Mouse (Mus musculus): Measurements from ENCODE around the gene Cbs. TPM values are rescaled to one million over a fixed set of nuclear protein-coding genes. Genes with fewer than 3 reads are reported as not detected.

Gene Cbs
- polyA plus RNA-seq, 1 experiment, result 19.5 TPM

DNA sequence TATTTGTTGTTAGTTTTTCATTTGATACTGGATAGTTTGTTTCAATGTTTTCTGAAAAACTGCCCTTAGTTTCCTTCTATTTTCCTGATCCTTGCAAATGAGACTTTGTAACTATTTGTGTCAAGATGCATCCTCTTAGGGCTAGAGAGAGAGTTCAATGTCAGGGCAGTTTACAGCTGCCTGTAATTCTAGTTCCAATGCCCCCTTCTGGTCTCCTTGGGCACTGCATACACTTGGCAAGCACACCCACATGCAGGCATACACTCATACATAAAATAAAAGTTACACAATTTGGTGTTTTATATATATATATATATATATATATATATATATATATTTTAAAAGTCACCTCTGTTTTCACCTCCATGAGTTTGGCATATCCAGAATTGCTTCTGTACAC lies 25.8 kb upstream of the Cbs start:
- H3K27ac ChIP-seq (ENCODE audit: insufficient read depth, low read length), result no peak overlapping the region
- H3K4me1 ChIP-seq (ENCODE audit: control insufficient read depth, insufficient read depth, low read length), result no peaks in the 10 kb centered on the region
- H3K36me3 ChIP-seq (ENCODE audit: control insufficient read depth, insufficient read depth, low read length, poor library complexity, severe bottlenecking), result no peaks in the 10 kb centered on the region
- no peak overlapping the region for H3K4me3 ChIP-seq (ENCODE audit: low read depth, low read length)
- H3K9ac ChIP-seq (ENCODE audit: low read depth, poor library complexity, severe bottlenecking), result no peak overlapping the region
- H3K27me3 ChIP-seq (ENCODE audit: control insufficient read depth, insufficient read depth, low read length, poor library complexity, severe bottlenecking), result no peaks in the 10 kb centered on the region
- TF ChIP-seq CTCF (IDR thresholded peaks at IDR 0.05; ENCODE audit: low read depth, low read length), result peak; percentile 2
- no peak for TF ChIP-seq POLR2A (IDR thresholded peaks at IDR 0.05; ENCODE audit: insufficient read depth, low read length)
- no peak for TF ChIP-seq EP300 (IDR thresholded peaks at IDR 0.05; ENCODE audit: insufficient read depth, low read depth, low read length)
- H3K9me3 ChIP-seq (replicated peaks; ENCODE audit: control insufficient read depth, insufficient read depth, low read length, poor library complexity, severe bottlenecking), result no peaks in the 10 kb centered on the region

DNA sequence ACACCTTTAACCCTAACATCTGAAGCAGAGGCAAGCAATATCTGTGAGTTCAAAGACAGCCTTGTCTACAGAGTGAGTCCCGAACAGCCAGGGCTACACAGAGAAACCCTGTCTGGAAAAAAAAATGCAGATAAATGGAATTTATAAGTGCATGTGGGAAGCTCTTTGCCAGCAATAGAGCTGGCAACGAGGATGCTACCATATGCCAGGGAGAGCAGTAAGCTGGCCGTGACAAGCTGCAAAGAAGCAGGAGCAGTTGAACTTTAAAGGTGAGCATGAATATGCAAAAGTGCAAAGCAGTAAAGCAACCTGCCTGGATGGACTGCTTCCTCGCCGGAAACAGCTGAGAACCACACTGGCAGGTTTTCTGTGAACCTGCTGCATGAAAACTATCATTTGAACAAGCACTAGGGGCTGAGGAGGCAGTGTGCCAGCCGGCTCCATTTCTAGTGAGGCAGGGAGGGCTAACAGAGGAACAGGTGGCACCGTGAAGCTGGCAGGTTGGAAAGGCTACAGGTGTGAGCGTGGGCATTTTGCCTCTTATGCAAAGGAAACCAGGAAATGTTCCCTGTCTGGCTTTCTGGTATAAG lies 23.7 kb upstream of the Cbs start:
- no peak overlapping the region for H3K27ac ChIP-seq (ENCODE audit: insufficient read depth, low read length)
- H3K9ac ChIP-seq (ENCODE audit: low read depth, poor library complexity, severe bottlenecking), result no peak overlapping the region
- TF ChIP-seq POLR2A (IDR thresholded peaks at IDR 0.05; ENCODE audit: insufficient read depth, low read length) (no peak), EP300 (IDR thresholded peaks at IDR 0.05; ENCODE audit: insufficient read depth, low read depth, low read length) (no peak), CTCF (IDR thresholded peaks at IDR 0.05; ENCODE audit: low read depth, low read length) (no peak)
- no peak overlapping the region for H3K4me3 ChIP-seq (ENCODE audit: low read depth, low read length)
- H3K9me3 ChIP-seq (replicated peaks; ENCODE audit: control insufficient read depth, insufficient read depth, low read length, poor library complexity, severe bottlenecking), result no peaks in the 10 kb centered on the region
- H3K4me1 ChIP-seq (ENCODE audit: control insufficient read depth, insufficient read depth, low read length), result no peaks in the 10 kb centered on the region
- H3K36me3 ChIP-seq (ENCODE audit: control insufficient read depth, insufficient read depth, low read length, poor library complexity, severe bottlenecking), result peaks cover 13% of the 10 kb centered on the region
- H3K27me3 ChIP-seq (ENCODE audit: control insufficient read depth, insufficient read depth, low read length, poor library complexity, severe bottlenecking), result no peaks in the 10 kb centered on the region

DNA sequence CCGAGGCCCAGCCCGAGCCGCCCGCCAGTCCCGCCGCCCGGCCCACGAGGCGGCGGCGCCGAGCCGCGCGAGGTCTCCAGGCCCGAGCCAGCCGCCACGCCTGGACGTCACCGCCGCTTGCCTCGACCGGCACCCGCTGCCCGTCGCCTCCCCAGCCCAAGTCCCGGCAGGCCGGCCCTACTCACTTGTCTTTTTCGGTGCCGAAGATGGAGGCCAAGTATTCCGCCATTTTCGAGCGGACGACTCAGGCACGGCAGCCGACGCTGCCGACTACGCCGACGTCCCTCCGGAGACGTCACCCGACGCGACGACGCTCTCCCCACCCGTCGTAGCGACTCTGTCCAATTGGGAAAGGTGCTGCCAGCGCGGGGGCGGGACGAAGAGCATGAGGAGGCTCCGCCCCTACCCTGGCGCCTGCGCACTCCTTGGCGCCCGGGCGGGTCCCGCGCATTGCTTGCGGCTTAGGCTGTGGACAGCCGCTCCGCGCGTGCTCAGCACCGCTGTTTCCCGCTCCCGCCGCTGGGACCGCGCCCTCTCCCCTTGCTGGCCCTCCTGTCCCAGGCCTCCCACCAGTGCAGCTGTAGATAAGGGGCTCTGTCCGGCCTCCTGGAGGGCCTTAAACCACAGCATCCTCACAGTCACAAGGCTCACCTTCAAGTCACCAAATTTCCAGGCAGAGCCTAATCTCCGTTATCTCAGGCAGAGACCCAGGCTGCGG lies 21.6 kb upstream of the Cbs start, which contains the start of gene U2af1:
Gene U2af1 (minus strand): TSS at position 425 of the 718 bp plus-strand sequence.
- peak within 1 kb of the TSS; percentile 96 for H3K9ac ChIP-seq (ENCODE audit: low read depth, poor library complexity, severe bottlenecking)

GRCm38 (mm10) chr17:31658136-31658467 lies 21.1 kb upstream of the Cbs start:
- no peaks in the 10 kb centered on the region for H3K27me3 ChIP-seq (ENCODE audit: control insufficient read depth, insufficient read depth, low read length, poor library complexity, severe bottlenecking)
- no peaks in the 10 kb centered on the region for H3K4me1 ChIP-seq (ENCODE audit: control insufficient read depth, insufficient read depth, low read length)
- peaks cover 34% of the 10 kb centered on the region for H3K36me3 ChIP-seq (ENCODE audit: control insufficient read depth, insufficient read depth, low read length, poor library complexity, severe bottlenecking)
- H3K27ac ChIP-seq (ENCODE audit: insufficient read depth, low read length), result 0 out of 2 replicates have a peak overlapping the region, but pooled peaks have one; percentile 12
- peak overlapping the region; percentile 81 for H3K4me3 ChIP-seq (ENCODE audit: low read depth, low read length)
- H3K9ac ChIP-seq (ENCODE audit: low read depth, poor library complexity, severe bottlenecking), result peak overlapping the region; percentile 96
- no peak for TF ChIP-seq EP300 (IDR thresholded peaks at IDR 0.05; ENCODE audit: insufficient read depth, low read depth, low read length)
- no peak for TF ChIP-seq CTCF (IDR thresholded peaks at IDR 0.05; ENCODE audit: low read depth, low read length)
- no peak for TF ChIP-seq POLR2A (IDR thresholded peaks at IDR 0.05; ENCODE audit: insufficient read depth, low read length)
- no peaks in the 10 kb centered on the region for H3K9me3 ChIP-seq (replicated peaks; ENCODE audit: control insufficient read depth, insufficient read depth, low read length, poor library complexity, severe bottlenecking)

More for the DNA sequence above, 21.6 kb upstream of the Cbs start, which contains the start of gene U2af1:
- Histone ChIP-seq H3K27me3 (ENCODE audit: control insufficient read depth, insufficient read depth, low read length, poor library complexity, severe bottlenecking) (no peaks in the 10 kb centered on the region), H3K4me3 (ENCODE audit: low read depth, low read length) (peak within 1 kb of the TSS; percentile 81), H3K36me3 (ENCODE audit: control insufficient read depth, insufficient read depth, low read length, poor library complexity, severe bottlenecking) (peaks cover 28% of the 10 kb centered on the region), H3K27ac (ENCODE audit: insufficient read depth, low read length) (peak within 1 kb of the TSS; percentile 29), H3K4me1 (ENCODE audit: control insufficient read depth, insufficient read depth, low read length) (no peaks in the 10 kb centered on the region), H3K9me3 (replicated peaks; ENCODE audit: control insufficient read depth, insufficient read depth, low read length, poor library complexity, severe bottlenecking) (no peaks in the 10 kb centered on the region)
- no peak for TF ChIP-seq EP300 (IDR thresholded peaks at IDR 0.05; ENCODE audit: insufficient read depth, low read depth, low read length)
- peak; percentile 48 for TF ChIP-seq POLR2A (IDR thresholded peaks at IDR 0.05; ENCODE audit: insufficient read depth, low read length)

DNA sequence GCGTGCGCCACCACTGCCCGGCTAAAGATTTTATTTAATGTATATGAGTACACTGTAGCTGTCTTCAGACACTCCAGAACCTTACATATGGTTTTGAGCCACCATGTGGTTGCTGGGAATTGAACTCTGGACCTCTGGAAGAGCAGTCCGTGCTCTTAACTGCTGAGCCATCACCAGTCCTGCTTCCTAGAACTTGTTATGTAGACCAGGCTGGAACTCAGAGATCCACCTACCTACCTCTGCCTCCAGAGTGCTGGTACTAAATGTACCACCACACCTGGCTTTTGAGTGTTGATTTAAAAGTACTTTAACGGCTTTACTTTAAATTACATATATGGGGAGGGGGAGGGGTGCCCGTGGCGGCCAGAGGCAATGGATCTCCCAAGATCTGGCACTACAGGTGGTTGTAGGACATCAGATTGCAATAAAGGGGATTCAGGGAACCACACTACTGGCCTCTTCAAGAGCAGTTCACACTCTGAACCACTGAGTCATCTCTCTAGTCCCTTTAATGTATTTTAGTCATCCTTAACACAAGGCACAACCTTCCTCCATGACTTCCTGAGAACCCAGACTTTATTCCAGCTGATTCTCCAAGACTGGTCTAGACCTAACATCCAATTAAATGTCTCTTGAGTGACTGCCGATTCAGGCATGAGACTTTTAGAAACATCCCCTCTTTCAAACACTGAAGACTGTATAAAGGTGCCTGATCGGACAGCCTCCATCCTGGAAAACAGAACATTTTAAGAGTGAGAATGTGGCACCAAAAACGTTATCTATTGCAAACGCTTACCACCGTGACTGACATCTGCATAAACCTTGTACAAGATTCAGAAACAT lies 20.3 kb upstream of the Cbs start:
- no peaks in the 10 kb centered on the region for H3K27me3 ChIP-seq (ENCODE audit: control insufficient read depth, insufficient read depth, low read length, poor library complexity, severe bottlenecking)
- H3K9ac ChIP-seq (ENCODE audit: low read depth, poor library complexity, severe bottlenecking), result peak overlapping the region; percentile 96
- peak overlapping the region; percentile 12; the same call in 1 of the 2 replicates for H3K27ac ChIP-seq (ENCODE audit: insufficient read depth, low read length)
- H3K4me1 ChIP-seq (ENCODE audit: control insufficient read depth, insufficient read depth, low read length), result no peaks in the 10 kb centered on the region
- TF ChIP-seq CTCF (IDR thresholded peaks at IDR 0.05; ENCODE audit: low read depth, low read length) (no peak), POLR2A (IDR thresholded peaks at IDR 0.05; ENCODE audit: insufficient read depth, low read length) (no peak), EP300 (IDR thresholded peaks at IDR 0.05; ENCODE audit: insufficient read depth, low read depth, low read length) (no peak)
- peaks cover 41% of the 10 kb centered on the region for H3K36me3 ChIP-seq (ENCODE audit: control insufficient read depth, insufficient read depth, low read length, poor library complexity, severe bottlenecking)
- peak overlapping the region; percentile 81 for H3K4me3 ChIP-seq (ENCODE audit: low read depth, low read length)
- no peaks in the 10 kb centered on the region for H3K9me3 ChIP-seq (replicated peaks; ENCODE audit: control insufficient read depth, insufficient read depth, low read length, poor library complexity, severe bottlenecking)
